In the genomic region with DNA sequence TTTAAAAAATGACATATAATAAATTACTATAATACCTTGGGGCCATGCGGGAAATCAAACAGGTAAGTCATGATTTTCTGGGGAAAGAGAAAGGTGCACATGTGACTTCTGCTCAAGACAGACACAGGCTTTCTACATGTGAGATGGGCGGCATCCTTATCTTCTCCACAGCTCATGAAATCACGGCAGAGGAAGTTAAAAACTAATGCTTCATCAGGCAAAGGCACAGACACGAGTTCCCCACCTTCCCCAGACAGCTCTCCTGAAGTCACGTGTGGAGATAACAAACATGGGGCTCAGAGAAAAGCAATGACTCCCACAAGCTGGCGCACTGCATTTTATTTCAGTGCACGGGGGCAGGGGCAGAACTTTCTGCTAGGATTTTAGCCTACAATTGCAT, we compare ENCODE assay signal across 25 mouse cellular contexts.
"Had no signal": no experiment of that assay in that cellular context is flagged by ENCODE, and none has a peak within 500 bp of the region (broad histone marks: within the 10 kb centered on the region; RNA-seq: fewer than 3 reads in every experiment).

No protein-coding gene starts in this region.

- H3K4me2 ChIP-seq: heart, embryonic 12.5 days; hindbrain, embryonic 12.5 days; hindbrain, embryonic 14.5 days; intestine, embryonic 15.5 days; kidney, embryonic 15.5 days; limb, embryonic 12.5 days; liver, embryonic 11.5 days had no signal

- H3K4me1 ChIP-seq: hindbrain, embryonic 12.5 days; intestine, embryonic 15.5 days; kidney, embryonic 15.5 days; limb, embryonic 12.5 days had no signal

- H3K4me3 ChIP-seq: gastrocnemius, adult 2 months; heart, adult 2 months; heart, embryonic 12.5 days; hindbrain, embryonic 12.5 days; intestine, embryonic 15.5 days; kidney, embryonic 15.5 days; limb, embryonic 12.5 days had no signal

- H3K27me3 ChIP-seq: heart, embryonic 12.5 days; hindbrain, embryonic 12.5 days; intestine, embryonic 15.5 days; kidney, embryonic 15.5 days; limb, embryonic 12.5 days had no signal

- H3K27ac ChIP-seq: gastrocnemius, adult 2 months; heart, adult 2 months; hindbrain, embryonic 12.5 days; hindbrain, embryonic 14.5 days; intestine, embryonic 15.5 days; kidney, embryonic 15.5 days; kidney, postnatal 0 days; limb, embryonic 12.5 days; liver, embryonic 14.5 days had no signal

- H3K9me3 ChIP-seq: intestine, embryonic 15.5 days had no signal

- H3K9ac ChIP-seq: heart, embryonic 12.5 days; hindbrain, embryonic 12.5 days; hindbrain, embryonic 14.5 days; intestine, embryonic 15.5 days; kidney, embryonic 15.5 days; limb, embryonic 12.5 days; liver, embryonic 14.5 days had no signal

- DNase-seq: gastrocnemius, adult 2 months; gastrocnemius, postnatal 10 days; gastrocnemius, postnatal 25 days; heart, adult 2 months; heart, postnatal 10 days; heart, postnatal 4 days; kidney, adult 18-20 months; kidney, adult 9 months; kidney, postnatal 14 days; kidney, postnatal 36 days; layer of hippocampus, postnatal 36 days; left cerebral cortex, postnatal 4 days; liver had no signal

- ATAC-seq: hindbrain, embryonic 16.5 days; inflammation-experienced regulatory T-cells, adult 6 months; intestine, embryonic 15.5 days; intestine, postnatal 0 days had no signal
